Mouse (Mus musculus): ENCODE measurements around the gene Gpr142.

- TF ChIP-seq POLR2A (IDR thresholded peaks at IDR 0.05; ENCODE audit: borderline replicate concordance, extremely low read depth, low read depth, low read length) (no peak), CTCF (IDR thresholded peaks at IDR 0.05; ENCODE audit: insufficient read depth, low read length) (no peak)
Measured at GRCm38 (mm10) chr11:114801906-114802305, 3.2 kb downstream of the Gpr142 start.
